Mouse (Mus musculus): Measurements from ENCODE around the gene Bsx.

Gene Bsx

DNA sequence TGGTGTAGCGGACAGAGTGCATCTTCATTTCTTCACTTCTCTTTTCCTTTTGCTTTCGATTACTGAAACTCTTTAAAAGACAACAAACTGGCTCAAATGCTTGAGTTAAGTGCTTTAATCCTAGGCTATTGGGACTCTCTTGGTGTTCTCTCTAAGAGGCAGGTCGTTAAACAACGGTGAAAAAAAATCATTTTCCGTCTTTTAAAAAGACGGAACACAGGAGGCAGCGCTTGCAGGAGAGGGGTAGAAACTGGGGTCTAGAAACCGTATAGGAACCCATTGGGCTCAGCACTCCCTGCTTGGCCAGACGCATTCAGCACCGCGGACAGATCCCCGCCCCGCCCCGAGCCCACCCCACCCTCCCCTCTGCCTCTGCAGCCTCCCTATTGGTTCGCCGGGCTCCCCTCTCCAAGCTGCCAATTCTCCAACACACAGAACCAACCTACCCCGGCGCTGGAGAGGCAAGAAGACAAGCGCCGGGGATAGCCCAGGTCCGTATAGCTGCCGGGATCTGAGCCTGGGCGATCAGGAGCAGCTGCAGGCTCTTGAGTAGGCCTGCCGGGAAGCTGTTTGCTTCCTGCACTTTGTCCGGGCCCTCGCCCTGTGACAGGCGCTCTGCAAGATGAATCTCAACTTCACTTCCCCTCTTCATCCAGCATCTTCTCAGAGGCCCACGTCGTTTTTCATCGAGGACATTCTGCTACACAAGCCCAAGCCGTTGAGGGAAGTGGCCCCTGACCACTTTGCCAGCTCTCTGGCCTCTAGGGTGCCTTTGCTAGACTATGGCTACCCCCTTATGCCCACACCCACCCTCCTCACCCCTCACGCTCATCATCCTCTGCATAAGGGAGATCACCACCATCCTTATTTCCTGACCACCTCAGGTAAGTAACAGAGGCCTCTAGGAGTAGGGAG lies at the start of gene Bsx:
Gene Bsx, plus strand, starts transcription at position 572 of the 915 bp plus-strand sequence.
- DNase-seq = peak; percentile 72

GRCm38 (mm10) chr9:40825601-40826000 lies 48.3 kb upstream of the Bsx start:
- DNase-seq = peak; percentile 10

DNA sequence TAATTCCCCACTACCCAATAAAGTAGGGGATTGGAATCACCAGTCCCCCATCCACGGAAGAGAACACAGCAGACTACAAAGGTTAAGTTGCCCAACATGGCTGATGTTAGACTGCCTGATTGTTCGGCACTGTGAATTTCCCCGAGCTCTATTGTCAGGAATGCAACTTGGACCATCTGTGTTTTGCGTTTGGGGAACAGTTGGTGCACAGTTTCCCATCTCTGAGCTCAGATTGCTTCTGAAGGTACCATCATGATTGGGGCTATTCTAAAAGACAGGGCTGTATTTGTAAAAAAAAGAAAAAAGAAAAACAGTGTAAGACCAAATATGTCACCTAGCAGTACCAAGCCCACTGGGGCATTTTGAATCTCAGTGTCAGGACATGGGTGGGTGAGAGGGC lies 46.6 kb upstream of the Bsx start:
- no peak for DNase-seq

DNA sequence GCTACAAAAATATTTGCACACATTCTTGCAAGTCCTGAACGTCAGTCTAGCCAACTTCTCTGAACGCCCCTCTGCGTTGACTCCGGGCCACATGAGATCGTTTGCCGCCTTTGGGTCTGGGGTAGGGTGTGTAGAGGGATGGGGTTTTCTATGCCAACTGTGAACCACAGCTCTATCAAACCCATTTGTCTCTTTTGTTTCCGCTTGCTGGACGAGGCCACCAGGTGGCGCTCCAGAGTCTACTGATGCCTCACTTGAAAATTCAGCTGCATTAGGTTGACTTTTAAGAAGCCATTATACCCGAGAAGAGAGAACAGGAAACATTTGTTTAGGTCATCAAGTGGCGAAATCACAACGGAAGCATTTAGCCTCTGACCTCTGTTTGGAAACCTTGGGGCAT lies 39.4 kb upstream of the Bsx start:
- DNase-seq = peak; percentile 78

- no peak for DNase-seq
Measured at GRCm38 (mm10) chr9:40836681-40837080, 37.2 kb upstream of the Bsx start.

DNA sequence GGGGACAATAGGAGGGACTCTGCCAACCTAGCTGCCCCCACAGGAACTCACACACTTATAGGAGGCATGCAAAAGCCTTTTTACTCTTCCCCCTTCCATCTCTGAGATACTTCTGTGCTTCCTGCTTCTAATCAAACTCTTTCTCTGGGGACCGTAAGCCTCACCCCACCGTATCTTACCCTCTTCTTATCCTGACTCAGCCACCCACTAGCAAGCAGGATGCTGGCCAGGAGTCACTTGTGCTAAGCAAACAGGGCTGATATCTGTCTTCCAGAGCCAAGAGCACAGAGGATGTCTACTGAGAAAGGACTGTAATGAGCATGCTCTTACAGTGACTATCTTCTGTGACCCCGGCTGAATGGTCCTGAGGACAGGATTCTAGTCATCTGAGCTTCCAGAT lies 34.3 kb upstream of the Bsx start:
- DNase-seq = no peak

- DNase-seq = no peak
Measured at GRCm38 (mm10) chr9:40851515-40851914, 22.4 kb upstream of the Bsx start.

- no peak for DNase-seq
Measured at GRCm38 (mm10) chr9:40858461-40859160, 15.3 kb upstream of the Bsx start.

DNA sequence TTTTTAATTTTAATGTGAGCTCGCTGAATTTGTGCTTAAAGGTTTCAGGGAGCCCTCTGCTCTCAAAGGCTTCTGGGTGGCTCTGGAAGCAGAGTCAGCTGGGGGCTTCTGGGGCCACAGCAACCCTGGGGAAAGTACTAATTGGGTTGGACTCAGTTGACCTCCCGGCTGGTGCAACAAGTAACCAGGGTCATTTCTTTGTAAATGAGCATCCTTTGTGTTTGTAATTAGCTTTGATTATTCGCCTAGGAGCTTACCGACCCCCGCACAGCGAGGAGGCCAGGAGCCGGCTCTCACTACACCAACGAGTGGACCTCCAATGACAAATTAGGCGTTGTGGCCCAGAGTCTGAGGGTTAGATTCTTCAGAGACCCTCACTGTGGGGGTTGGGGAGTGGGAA lies 14.7 kb upstream of the Bsx start:
- DNase-seq = no peak

GRCm38 (mm10) chr9:40870331-40870730 lies 3.6 kb upstream of the Bsx start:
- no peak for DNase-seq

DNA sequence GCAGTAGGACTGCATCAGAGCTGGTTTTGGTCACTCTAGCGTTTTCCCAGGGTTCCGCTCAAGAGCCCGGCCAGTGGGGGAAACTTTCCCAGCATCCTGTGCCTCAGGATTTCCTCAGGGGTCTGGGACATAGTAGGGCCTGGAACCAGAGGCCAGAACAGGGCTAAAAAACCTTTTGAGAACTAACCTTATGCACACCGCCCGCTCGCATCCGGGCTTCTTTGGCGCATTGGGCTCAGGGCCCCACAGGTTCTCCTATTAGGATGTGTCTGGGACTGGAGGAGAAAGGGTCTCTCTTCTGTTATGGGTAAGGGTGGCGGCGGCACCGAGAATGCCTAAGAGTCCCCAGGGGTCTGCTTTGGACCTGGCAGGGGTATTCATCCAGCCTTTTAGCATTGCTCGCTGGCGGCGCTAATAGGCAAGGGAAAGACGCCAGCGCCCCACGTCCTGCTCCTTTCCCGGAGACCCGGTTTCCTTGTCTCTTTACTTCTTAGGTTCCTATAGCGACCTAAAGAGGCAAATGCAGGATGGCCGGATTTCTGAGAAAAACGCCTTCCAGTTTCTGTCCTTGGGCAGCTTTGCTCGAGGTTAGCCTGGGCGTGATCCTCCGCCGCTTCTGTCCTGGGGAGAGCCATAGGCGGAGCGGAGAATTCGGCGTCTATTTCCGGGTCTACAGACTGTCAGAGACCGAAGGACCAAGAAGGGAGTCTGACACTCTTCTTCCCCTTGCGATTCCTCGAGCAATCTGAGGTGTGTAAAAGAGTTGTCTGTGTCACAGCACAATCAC lies 2.4 kb upstream of the Bsx start:
- no peak for DNase-seq

GRCm38 (mm10) chr9:40872156-40872478 lies 1.8 kb upstream of the Bsx start:
- DNase-seq = no peak

GRCm38 (mm10) chr9:40874961-40875360 lies 1.0 kb downstream of the Bsx start:
- DNase-seq = no peak

- DNase-seq = no peak
Measured at GRCm38 (mm10) chr9:40875431-40875830, 1.5 kb downstream of the Bsx start.

DNA sequence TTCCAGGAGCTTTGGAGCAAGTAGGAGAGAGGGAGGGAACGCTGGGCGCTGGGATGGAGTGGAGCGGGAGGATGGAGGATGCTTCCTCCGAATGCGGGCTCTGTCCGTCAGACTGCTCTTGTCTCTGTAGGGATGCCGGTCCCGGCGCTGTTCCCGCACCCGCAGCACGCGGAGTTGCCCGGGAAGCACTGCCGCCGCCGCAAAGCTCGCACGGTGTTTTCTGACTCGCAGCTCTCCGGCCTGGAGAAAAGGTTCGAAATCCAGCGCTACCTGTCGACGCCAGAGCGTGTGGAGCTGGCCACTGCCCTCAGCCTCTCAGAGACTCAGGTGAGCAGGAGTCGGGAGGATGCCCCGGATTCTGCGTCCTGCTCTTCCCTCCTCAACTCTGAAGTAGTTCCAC lies 2.2 kb downstream of the Bsx start:
- no peak for DNase-seq

DNA sequence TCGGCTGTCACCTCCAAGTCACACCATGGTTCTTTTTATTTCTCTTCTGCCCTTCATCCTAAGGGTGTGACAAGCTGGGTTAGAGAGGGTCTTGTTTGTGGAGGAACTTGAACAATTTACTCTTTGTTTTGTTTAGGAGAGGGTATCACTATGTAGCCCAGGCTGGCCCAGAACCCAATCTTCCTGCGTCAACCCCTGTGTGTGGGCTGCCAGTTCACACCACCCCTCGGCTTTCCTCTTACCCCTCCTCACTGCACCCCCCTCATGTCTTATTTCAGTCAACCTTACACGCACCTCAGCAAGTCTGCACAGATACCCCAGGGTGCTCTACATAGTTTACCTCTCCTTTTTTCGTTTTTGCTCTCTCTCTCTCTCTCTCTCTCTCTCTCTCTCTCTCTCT lies 2.8 kb downstream of the Bsx start:
- DNase-seq = no peak

GRCm38 (mm10) chr9:40877146-40877880 lies 3.4 kb downstream of the Bsx start:
- no peak for DNase-seq

- no peak for DNase-seq
Measured at GRCm38 (mm10) chr9:40877881-40878235, 3.9 kb downstream of the Bsx start.

- DNase-seq = no peak
Measured at GRCm38 (mm10) chr9:40878291-40878945, 4.5 kb downstream of the Bsx start.

DNA sequence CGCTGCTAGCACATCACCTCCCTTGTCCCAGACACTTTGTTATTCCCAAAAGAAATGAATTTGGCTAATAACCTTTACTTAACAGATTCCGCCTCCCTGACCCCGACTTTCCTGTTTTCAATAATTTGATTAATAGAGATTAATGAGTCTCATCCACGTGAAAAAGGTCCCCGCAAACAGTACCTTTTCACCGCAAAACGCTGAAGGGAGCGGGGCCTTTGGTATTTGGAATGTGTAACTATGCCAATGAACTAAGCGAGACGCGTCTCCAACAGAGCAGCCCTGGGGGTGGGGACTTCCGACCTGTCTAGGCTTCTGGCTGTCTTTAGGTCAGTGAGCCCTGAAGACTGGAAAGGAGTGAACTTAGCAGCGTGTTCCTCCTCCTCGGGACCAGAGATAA lies 5.1 kb downstream of the Bsx start:
- no peak for DNase-seq

- DNase-seq = no peak
Measured at GRCm38 (mm10) chr9:40885669-40886068, 11.7 kb downstream of the Bsx start.

GRCm38 (mm10) chr9:40889389-40889788 lies 15.5 kb downstream of the Bsx start:
- DNase-seq = no peak
